Mouse (Mus musculus) embryo, embryonic 10 days (tissue): ENCODE measurements around the gene Il17ra.

ENCODE experiments used
- DNase-seq: peaks from one replicate; pipeline ENCODE4 v3.0.0-alpha.2; 2015; ENCODE audit warnings: low spot score

Il17ra gene

GRCm38 (mm10) chr6:120509975-120510374 is 46.9 kb downstream of the Il17ra start:
- DNase-seq: no peak

DNA sequence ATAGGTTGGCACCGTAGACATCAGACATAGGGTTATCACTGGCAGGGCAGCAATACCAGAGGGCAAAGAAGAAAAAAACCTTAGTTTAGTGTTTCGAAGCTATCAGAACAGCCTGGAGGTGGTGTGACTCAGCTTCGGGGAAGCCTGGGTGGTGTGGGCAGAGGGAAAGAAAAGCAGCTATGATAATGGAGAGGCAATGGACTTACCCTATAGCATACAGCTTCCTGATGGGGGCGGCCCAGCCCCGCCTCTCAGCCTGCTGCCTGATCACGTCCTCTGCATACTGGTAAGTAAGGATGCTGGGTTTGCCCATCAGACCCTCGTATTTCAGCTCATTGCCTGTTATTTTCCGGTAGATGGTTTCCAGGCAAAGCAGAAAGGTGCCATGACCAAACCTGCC is 47.4 kb downstream of the Il17ra start:
- no peak for DNase-seq

DNA sequence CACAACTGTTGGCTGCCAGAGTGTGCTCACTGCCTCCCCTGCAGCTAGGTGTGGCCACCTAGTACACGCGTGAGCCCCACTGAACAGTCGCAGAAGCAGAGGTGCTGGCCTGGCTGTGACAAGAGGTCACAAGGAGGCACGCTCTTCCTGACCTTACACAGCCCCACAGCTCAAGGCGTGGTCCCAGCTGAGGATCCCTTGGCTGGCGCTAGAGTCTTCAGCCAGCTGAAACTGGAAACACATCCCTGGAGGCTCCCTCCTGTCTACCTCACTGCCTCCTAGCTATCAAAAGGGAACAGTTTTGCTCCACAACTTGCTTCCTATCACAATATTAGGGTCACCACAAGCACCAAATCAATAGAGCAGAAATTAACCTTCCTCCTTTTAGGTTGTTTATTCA is 48.2 kb downstream of the Il17ra start:
- DNase-seq: no peak

- DNase-seq: no peak
Observed at GRCm38 (mm10) chr6:120516422-120516821, 53.4 kb downstream of the Il17ra start.

DNA sequence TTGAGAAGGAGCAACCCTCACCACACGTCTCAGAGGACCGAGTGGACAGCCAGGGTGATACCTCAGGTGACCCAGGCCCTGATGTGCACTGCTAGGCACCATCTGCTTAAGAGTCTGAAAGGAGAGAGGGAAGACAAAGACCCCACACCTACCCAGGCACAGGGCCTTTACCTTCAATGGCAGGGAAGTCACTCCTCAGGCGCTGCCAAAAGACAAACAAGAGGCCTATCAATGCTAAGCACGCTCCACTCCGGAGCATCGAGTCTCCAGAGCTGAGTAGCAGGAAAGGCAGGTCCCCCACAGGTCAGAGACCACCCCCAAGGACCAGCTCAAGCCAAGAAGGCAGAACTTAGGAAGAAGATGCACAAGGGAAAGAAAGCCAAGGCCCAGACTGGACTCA is 53.8 kb downstream of the Il17ra start:
- DNase-seq: no peak

GRCm38 (mm10) chr6:120517311-120517710 is 54.3 kb downstream of the Il17ra start:
- DNase-seq: no peak

DNA sequence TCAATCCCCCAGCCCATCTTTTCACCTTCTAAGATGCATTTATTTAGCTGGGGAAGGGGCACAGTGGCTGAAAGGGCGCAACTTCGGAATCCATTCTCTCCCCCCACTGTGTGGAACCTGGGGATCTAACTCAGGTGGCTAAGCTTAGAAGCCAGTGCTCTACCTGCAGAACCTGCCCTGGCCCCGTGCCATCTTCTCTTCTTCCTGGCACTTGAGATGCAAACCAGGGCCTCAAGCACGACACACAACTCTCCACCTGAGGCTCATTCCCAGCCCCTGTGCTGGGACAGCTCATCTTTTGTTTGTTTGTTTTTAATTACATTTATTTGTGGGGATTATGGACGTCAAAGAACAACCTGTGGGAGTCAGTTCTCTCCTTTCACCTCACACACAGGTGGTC is 56.6 kb downstream of the Il17ra start:
- no peak for DNase-seq

DNA sequence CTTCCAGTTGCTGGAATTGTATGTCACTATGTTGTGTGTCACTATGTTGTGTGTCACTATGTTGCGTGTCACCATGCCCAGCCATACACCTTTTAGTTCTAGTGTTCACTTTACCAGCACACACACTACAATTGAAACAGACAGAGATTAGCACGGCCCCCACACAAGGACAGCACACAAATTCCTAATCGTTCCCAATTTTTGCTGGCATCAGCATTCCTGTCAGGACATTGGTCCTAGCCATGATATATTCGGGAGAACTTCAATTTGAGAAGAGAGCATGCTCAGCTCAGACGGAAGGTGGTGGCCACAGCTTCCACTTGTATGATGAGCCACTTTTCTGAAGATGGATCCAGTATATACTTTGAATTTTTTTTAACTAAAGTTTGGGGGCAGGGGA is 61.7 kb downstream of the Il17ra start:
- no peak for DNase-seq

DNA sequence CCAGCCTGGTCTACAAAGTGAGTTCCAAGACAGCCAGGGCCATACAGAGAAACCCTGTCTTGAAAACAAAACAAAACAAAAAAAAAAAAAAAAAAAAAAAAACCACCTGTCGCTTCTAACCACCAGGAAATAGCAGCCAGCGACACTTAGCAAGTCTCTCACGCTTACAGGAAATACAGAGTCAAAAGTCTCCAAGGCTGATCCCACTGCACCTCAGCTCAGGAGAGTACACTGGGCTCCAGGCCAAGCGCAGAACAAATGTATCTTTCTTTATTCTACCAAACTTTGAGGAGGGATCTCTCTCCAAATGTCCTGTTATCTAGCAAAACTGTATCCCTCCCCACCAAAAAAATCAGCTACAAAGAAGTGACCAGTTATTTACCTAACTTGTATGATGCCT is 66.1 kb downstream of the Il17ra start:
- DNase-seq: no peak

DNA sequence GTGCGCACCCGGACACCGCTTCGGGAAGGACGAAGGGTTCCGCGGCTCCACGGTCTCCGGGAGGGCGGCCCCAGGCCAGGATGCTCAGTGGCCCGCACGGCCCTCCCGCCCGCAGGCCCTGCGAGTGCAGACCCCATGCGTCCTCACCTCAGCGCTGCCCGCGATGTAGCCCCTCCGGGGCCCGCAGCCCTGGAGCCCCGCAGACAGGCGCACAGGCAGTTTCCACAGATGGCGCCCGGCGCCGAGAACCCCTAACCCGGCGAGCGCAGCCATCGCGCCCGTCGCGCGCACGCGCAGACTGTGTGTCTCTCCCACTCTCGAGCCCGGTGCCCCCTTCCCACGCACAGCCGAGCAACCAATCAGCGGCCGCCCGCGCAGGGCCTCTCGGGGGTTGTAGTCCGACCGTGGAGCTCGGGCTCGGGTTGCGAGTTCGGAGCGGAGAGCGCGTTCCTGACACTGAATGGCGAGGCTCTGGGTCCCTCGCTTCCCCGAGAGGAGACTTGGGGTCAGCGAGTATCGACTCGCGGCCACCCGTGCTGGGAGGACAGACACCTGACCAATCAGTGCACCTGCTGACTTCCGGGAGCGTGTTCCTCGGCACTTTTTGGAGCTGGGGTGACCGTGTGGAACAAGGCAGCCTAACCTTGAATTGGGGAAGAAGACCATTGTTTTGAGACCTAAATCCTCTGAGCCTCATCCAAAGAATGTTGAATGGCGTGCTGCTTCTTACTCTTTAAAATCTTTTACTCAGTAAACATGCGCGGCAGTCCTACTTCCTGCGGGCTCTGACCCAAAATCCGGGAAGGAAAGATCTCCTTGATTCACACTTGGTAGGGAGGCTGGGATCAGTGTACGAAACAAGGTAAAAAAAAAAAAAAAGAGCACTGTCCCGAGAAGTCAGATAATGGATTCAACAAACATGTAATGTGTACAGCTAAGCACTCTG is 68.2 kb downstream of the Il17ra start, which contains the start of gene Hdhd5:
Gene Hdhd5 (minus strand): TSS at position 300 of the 946 bp plus-strand sequence.
- peak; percentile 97 for DNase-seq

DNA sequence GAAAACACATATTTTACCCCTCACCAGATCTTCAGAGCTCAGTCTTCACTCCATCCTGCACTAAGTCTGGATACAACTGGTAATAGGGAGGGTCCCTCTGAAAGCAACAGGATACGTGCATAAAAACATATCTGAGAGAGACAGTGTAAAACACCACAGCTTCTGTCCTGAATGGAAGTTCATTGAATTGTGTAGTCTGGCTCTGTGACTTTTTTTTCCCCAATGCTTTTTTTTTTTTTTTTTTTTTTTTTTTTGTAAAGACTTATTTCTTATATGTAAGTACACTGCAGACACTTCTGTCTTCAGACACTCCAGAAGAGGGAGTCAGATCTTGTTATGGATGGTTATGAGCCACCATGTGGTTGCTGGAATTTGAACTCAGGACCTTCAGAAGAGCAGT is 69.5 kb downstream of the Il17ra start:
- no peak for DNase-seq

DNA sequence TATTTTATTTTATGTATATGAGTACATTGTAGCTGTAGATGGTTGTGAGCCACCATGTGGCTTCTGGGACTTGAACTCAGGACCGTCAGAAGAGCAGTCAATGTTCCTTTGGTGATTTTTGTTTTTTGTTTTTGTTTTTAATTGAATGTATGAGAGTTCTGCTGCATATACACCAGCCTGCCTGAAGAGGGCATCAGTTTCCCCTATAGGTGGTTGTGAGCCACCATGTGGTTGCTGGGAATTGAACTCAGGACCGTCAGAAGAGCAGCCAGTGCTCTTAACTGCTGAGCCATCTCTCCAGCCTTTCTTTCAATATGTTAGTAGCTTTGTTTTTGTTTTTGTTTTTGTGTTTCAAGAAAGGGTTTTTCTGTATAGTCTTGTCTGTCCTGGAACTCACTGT is 73.3 kb downstream of the Il17ra start:
- DNase-seq: no peak
